ENCODE assay signal across 15 mouse cellular contexts in genomic region chr13:119604322-119604721, GRCm38 (mm10). TPM values are rescaled to one million over a fixed set of nuclear protein-coding genes. Genes with fewer than 3 reads are reported as not detected.
DNase-seq lines count a peak whose midpoint lies in the region; ATAC-seq and TF ChIP-seq lines count a peak whose summit lies in the region.
"Not testable (repeated sequence)": the region's sequence is repeated elsewhere in the genome, so short reads cannot be mapped to it uniquely, and the experiment has no call there.
"Had no signal": no experiment of that assay in that cellular context is flagged by ENCODE, and none has a peak within 500 bp of the region (broad histone marks: within the 10 kb centered on the region; RNA-seq: fewer than 3 reads in every experiment).

No protein-coding gene starts in this region.

- H3K27me3 ChIP-seq in embryonic facial prominence, embryonic 11.5 days (ENCODE audit: control insufficient read depth, insufficient read depth, low read length); forebrain, embryonic 11.5 days (ENCODE audit: control insufficient read depth, insufficient read depth, low read length); heart, embryonic 11.5 days (ENCODE audit: control insufficient read depth, insufficient read depth, low read length); hindbrain, embryonic 11.5 days (ENCODE audit: control insufficient read depth, insufficient read depth, low read length); hindbrain, postnatal 0 days (ENCODE audit: insufficient read depth, low read length); limb, embryonic 11.5 days (ENCODE audit: control insufficient read depth, insufficient read depth, low read length); liver, embryonic 12.5 days (replicated peaks); midbrain, embryonic 13.5 days: not testable (repeated sequence)

- TF ChIP-seq CTCF in hindbrain, postnatal 0 days (IDR thresholded peaks at IDR 0.05; ENCODE audit: low read depth), result not testable (repeated sequence)

- H3K9ac ChIP-seq in embryonic facial prominence, embryonic 11.5 days (replicated peaks; ENCODE audit: low read length); forebrain, embryonic 11.5 days (ENCODE audit: low read length); heart, embryonic 11.5 days (ENCODE audit: low read depth, low read length); hindbrain, embryonic 11.5 days (ENCODE audit: low read depth, low read length); hindbrain, postnatal 0 days (replicated peaks; ENCODE audit: low read length); limb, embryonic 11.5 days (ENCODE audit: low read length); liver, embryonic 12.5 days; midbrain, embryonic 13.5 days (replicated peaks): not testable (repeated sequence)

- not testable (repeated sequence) for H3K9me3 ChIP-seq in embryonic facial prominence, embryonic 11.5 days (replicated peaks; ENCODE audit: control insufficient read depth, low read length); forebrain, embryonic 11.5 days (ENCODE audit: control insufficient read depth, low read length); heart, embryonic 11.5 days (replicated peaks; ENCODE audit: control insufficient read depth, low read length); hindbrain, embryonic 11.5 days (ENCODE audit: control insufficient read depth, low read length); hindbrain, postnatal 0 days (ENCODE audit: low read length); limb, embryonic 11.5 days (ENCODE audit: control insufficient read depth, low read length)
- peaks cover 16% of the 10 kb centered on the region for H3K9me3 ChIP-seq in liver, embryonic 12.5 days (replicated peaks)
- peaks cover 15% of the 10 kb centered on the region for H3K9me3 ChIP-seq in midbrain, embryonic 13.5 days

- H3K4me3 ChIP-seq in embryonic facial prominence, embryonic 11.5 days (ENCODE audit: low read depth, low read length); forebrain, embryonic 11.5 days (ENCODE audit: low read depth, low read length); heart, embryonic 11.5 days (ENCODE audit: low read depth, low read length); hindbrain, embryonic 11.5 days (ENCODE audit: low read depth, low read length); hindbrain, postnatal 0 days (ENCODE audit: low read length); limb, embryonic 11.5 days (ENCODE audit: low read depth, low read length); liver, embryonic 12.5 days; midbrain, embryonic 13.5 days (replicated peaks): not testable (repeated sequence)

- not testable (repeated sequence) for H3K36me3 ChIP-seq in embryonic facial prominence, embryonic 11.5 days (replicated peaks; ENCODE audit: control insufficient read depth, insufficient read depth, low read depth, low read length); forebrain, embryonic 11.5 days (ENCODE audit: control insufficient read depth, insufficient read depth, low read length); heart, embryonic 11.5 days (ENCODE audit: control insufficient read depth, insufficient read depth, low read length); hindbrain, embryonic 11.5 days (ENCODE audit: control insufficient read depth, insufficient read depth, low read length); hindbrain, postnatal 0 days (ENCODE audit: insufficient read depth, low read length); limb, embryonic 11.5 days (ENCODE audit: control insufficient read depth, insufficient read depth, low read length); liver, embryonic 12.5 days; midbrain, embryonic 13.5 days

- WGBS in embryonic facial prominence, embryonic 11.5 days, result 90% methylated on average over 7 of the region's 9 CpGs
- WGBS in forebrain, embryonic 11.5 days, result 92% methylated on average over 7 of the region's 9 CpGs
- WGBS in heart, embryonic 11.5 days (ENCODE audit: insufficient replicate concordance), result 85% methylated on average over 7 of the region's 9 CpGs
- 93% methylated on average over 7 of the region's 9 CpGs for WGBS in hindbrain, embryonic 11.5 days
- WGBS in hindbrain, postnatal 0 days, result 92% methylated on average over 7 of the region's 9 CpGs
- WGBS in limb, embryonic 11.5 days, result 93% methylated on average over 7 of the region's 9 CpGs
- 81% methylated on average over 8 of the region's 9 CpGs for WGBS in liver, embryonic 12.5 days (ENCODE audit: insufficient replicate concordance)
- WGBS in midbrain, embryonic 13.5 days, result 91% methylated on average over 8 of the region's 9 CpGs

- DNase-seq in embryonic facial prominence, embryonic 11.5 days (ENCODE audit: low spot score); hindbrain, embryonic 11.5 days (ENCODE audit: low spot score); hindbrain, postnatal 0 days (ENCODE audit: low spot score); limb, embryonic 11.5 days (ENCODE audit: low spot score): not testable (repeated sequence)
- peak; percentile 58 for DNase-seq in forebrain, embryonic 11.5 days (ENCODE audit: low spot score)

- H3K4me2 ChIP-seq in embryonic facial prominence, embryonic 11.5 days (ENCODE audit: low read depth, low read length); forebrain, embryonic 11.5 days (ENCODE audit: low read depth, low read length, severe bottlenecking); heart, embryonic 11.5 days; hindbrain, embryonic 11.5 days (replicated peaks; ENCODE audit: low read depth, low read length); hindbrain, postnatal 0 days (ENCODE audit: low read depth, low read length); limb, embryonic 11.5 days (ENCODE audit: low read depth, severe bottlenecking); liver, embryonic 12.5 days; midbrain, embryonic 13.5 days (replicated peaks): not testable (repeated sequence)

- not testable (repeated sequence) for H3K27ac ChIP-seq in embryonic facial prominence, embryonic 11.5 days (replicated peaks; ENCODE audit: low read depth, low read length); forebrain, embryonic 11.5 days (ENCODE audit: low read depth, low read length); heart, embryonic 11.5 days (ENCODE audit: low read depth, low read length); hindbrain, embryonic 11.5 days (ENCODE audit: low read depth, low read length); hindbrain, postnatal 0 days; limb, embryonic 11.5 days (replicated peaks; ENCODE audit: low read depth, low read length); liver, embryonic 12.5 days; midbrain, embryonic 13.5 days

- ATAC-seq in embryonic facial prominence, embryonic 11.5 days (replicated peaks; ENCODE audit: insufficient number of reproducible peaks, low FRiP score, low TSS enrichment, low read depth), result 0 out of 2 replicates have a peak, but pooled peaks have one; percentile 21
- peak; percentile 13; the same call in 1 of the 2 replicates for ATAC-seq in forebrain, embryonic 11.5 days (replicated peaks; ENCODE audit: low FRiP score)
- peak; percentile 7; the same call in 1 of the 2 replicates for ATAC-seq in heart, embryonic 11.5 days (replicated peaks; ENCODE audit: insufficient number of reproducible peaks, low FRiP score, low TSS enrichment)
- ATAC-seq in hindbrain, embryonic 11.5 days (ENCODE audit: low FRiP score), result peak; percentile 18; the same call in 1 of the 2 replicates
- peak; percentile 6; the same call in 1 of the 2 replicates for ATAC-seq in hindbrain, postnatal 0 days
- peak; percentile 16; the same call in 1 of the 2 replicates for ATAC-seq in limb, embryonic 11.5 days (ENCODE audit: insufficient number of reproducible peaks, low FRiP score, low TSS enrichment, low read depth)
- ATAC-seq in liver, embryonic 12.5 days, result peak; percentile 19; the same call in 1 of the 2 replicates
- ATAC-seq in midbrain, embryonic 13.5 days, result peak; percentile 22

- H3K4me1 ChIP-seq in embryonic facial prominence, embryonic 11.5 days (ENCODE audit: control insufficient read depth, insufficient read depth, low read length); forebrain, embryonic 11.5 days (replicated peaks; ENCODE audit: control insufficient read depth, insufficient read depth, low read length); heart, embryonic 11.5 days (ENCODE audit: control insufficient read depth, insufficient read depth, low read length); hindbrain, embryonic 11.5 days (replicated peaks; ENCODE audit: control insufficient read depth, insufficient read depth, low read length); hindbrain, postnatal 0 days (ENCODE audit: insufficient read depth, low read length); limb, embryonic 11.5 days (ENCODE audit: control insufficient read depth, insufficient read depth, low read length); liver, embryonic 12.5 days; midbrain, embryonic 13.5 days (replicated peaks): not testable (repeated sequence)

RNA-seq across cellular contexts. Expression of gene Ccl28, which starts 19.3 kb away (rescaled TPM):
- polyA plus RNA-seq in embryonic facial prominence, embryonic 11.5 days (2014; fragmentation: Nextera tagmentation; extraction: Ambion mirVana), result not detected in 2 replicates
- polyA plus RNA-seq in forebrain, embryonic 11.5 days (2014; fragmentation: Nextera tagmentation; extraction: Ambion mirVana), result 0.19 and 0.41 TPM in 2 replicates
- 0.06 TPM in 1 of 2 replicates, not detected in the other for polyA plus RNA-seq in heart, embryonic 11.5 days (2014; fragmentation: Nextera tagmentation; extraction: Ambion mirVana)
- polyA plus RNA-seq in hindbrain, embryonic 11.5 days (2014; fragmentation: Nextera tagmentation; extraction: Ambion mirVana), result 0.15 TPM in 1 of 2 replicates, not detected in the other
- total RNA-seq in hindbrain, postnatal 0 days (2014; rRNA removed), result 2.2 and 2.4 TPM in 2 replicates
- 0.33 and 0.57 TPM in 2 replicates for polyA plus RNA-seq in hindbrain, postnatal 0 days (2015; fragmentation: Nextera tagmentation; extraction: Ambion mirVana)
- polyA plus RNA-seq in limb, embryonic 11.5 days (2014; fragmentation: Nextera tagmentation; extraction: Ambion mirVana), result 0.12 and 0.13 TPM in 2 replicates
- polyA plus RNA-seq in liver, embryonic 12.5 days (2016; fragmentation: Nextera tagmentation; extraction: Ambion mirVana), result not detected in 2 replicates
- 0.13 and 0.57 TPM in 2 replicates for polyA plus RNA-seq in midbrain, embryonic 13.5 days (2015; fragmentation: Nextera tagmentation; extraction: Ambion mirVana)
- total RNA-seq: ES-E14; granulocyte monocyte progenitor cell, adult 5-6 weeks; megakaryocyte, adult 5-6 weeks had no signal
- polyA plus RNA-seq: adrenal gland, adult 2 months; C2C12; liver, embryonic 16.5 days; spleen, adult 2 months had no signal
